27 mouse cellular contexts compared by ENCODE assay signal in the genomic region with DNA sequence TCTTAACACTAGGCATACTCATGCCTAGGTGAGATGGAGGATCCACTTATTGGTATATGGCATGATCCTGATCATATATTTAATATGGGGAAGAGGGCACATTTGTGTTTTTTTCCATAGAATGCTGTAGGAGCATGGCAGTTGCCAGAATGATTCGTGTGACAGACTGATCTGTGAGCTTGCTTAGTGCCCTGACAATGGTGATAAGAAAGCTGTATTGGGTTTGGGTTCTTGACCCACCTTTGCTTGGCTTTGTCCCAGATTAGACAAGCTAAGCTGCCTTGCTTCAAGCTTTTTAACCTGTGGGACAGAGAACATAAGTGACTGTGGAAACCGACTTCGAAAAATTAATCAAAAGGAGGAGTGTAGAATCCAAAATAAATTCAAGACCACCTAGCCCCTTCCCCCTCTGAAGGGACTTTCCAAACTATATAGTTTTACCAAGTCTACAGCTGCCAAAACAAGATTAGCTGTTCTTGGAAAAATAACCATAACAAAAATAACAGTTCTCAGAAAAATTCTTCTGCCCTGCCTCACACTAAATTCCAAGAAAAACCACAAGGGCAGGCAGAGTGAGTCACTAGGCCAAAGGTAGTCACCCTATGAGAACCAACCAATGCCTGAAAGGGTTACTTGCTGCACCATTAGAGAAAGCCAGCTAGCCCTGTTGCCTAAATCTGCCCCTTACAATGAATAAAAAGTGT.
DNase-seq lines count a peak whose midpoint lies in the region; ATAC-seq and TF ChIP-seq lines count a peak whose summit lies in the region.
"Had no signal": no experiment of that assay in that cellular context is flagged by ENCODE, and none has a peak within 500 bp of the region (broad histone marks: within the 10 kb centered on the region; RNA-seq: fewer than 3 reads in every experiment).

No protein-coding gene starts in this region.

- ATAC-seq in hindbrain, postnatal 0 days, result no peak
- ATAC-seq: activated CD4-positive, CD25-positive, alpha-beta regulatory T cell, adult 4 months; forebrain, embryonic 15.5 days; inflammation-experienced regulatory T-cells, adult 6 months; midbrain, embryonic 15.5 days; Patski had no signal

- H3K27me3 ChIP-seq in C2C12 (ENCODE audit: control insufficient read depth, insufficient read depth, insufficient read length), result no peaks in the 10 kb centered on the region
- no peaks in the 10 kb centered on the region for H3K27me3 ChIP-seq in hindbrain, postnatal 0 days (ENCODE audit: insufficient read depth, low read length)
- H3K27me3 ChIP-seq: embryonic facial prominence, embryonic 12.5 days; forebrain, embryonic 15.5 days; hindbrain, embryonic 12.5 days; liver, embryonic 15.5 days; midbrain, embryonic 15.5 days; neural tube, embryonic 15.5 days; Patski; stomach, embryonic 15.5 days had no signal

- H3K36me3 ChIP-seq in C2C12 (ENCODE audit: control insufficient read depth, insufficient read depth), result no peaks in the 10 kb centered on the region
- no peaks in the 10 kb centered on the region for H3K36me3 ChIP-seq in hindbrain, postnatal 0 days (ENCODE audit: insufficient read depth, low read length)
- H3K36me3 ChIP-seq: embryonic facial prominence, embryonic 12.5 days; forebrain, embryonic 15.5 days; heart, embryonic 10.5 days; hindbrain, embryonic 12.5 days; liver, embryonic 15.5 days; midbrain, embryonic 15.5 days; neural tube, embryonic 15.5 days; stomach, embryonic 15.5 days had no signal

- no peak overlapping the region for H3K9ac ChIP-seq in hindbrain, postnatal 0 days (replicated peaks; ENCODE audit: low read length)
- H3K9ac ChIP-seq: embryonic facial prominence, embryonic 12.5 days; forebrain, embryonic 15.5 days; hindbrain, embryonic 12.5 days; liver, embryonic 15.5 days; midbrain, embryonic 15.5 days; neural tube, embryonic 15.5 days; stomach, embryonic 15.5 days had no signal

- no peak for TF ChIP-seq CTCF in C2C12 (IDR thresholded peaks at IDR 0.05; ENCODE audit: control insufficient read depth, insufficient read depth, insufficient read length)
- no peak for TF ChIP-seq CTCF in hindbrain, postnatal 0 days (IDR thresholded peaks at IDR 0.05; ENCODE audit: low read depth)

- no peak overlapping the region for H3K4me3 ChIP-seq in C2C12 (ENCODE audit: insufficient read depth, poor library complexity, severe bottlenecking)
- H3K4me3 ChIP-seq in hindbrain, postnatal 0 days (ENCODE audit: low read length), result no peak overlapping the region
- H3K4me3 ChIP-seq: embryonic facial prominence, embryonic 12.5 days; forebrain, embryonic 15.5 days; heart, embryonic 10.5 days; hindbrain, embryonic 12.5 days; left cerebral cortex, adult 2 months; liver, embryonic 15.5 days; midbrain, embryonic 15.5 days; neural tube, embryonic 15.5 days; stomach, embryonic 15.5 days had no signal

- H3ac ChIP-seq in C2C12 (ENCODE audit: control insufficient read depth, insufficient read length, low read depth), result no peak overlapping the region

- no peak overlapping the region for H3K27ac ChIP-seq in hindbrain, postnatal 0 days
- H3K27ac ChIP-seq: embryonic facial prominence, embryonic 12.5 days; forebrain, embryonic 15.5 days; heart, embryonic 10.5 days; hindbrain, embryonic 12.5 days; left cerebral cortex, adult 2 months; liver, embryonic 15.5 days; midbrain, embryonic 15.5 days; neural tube, embryonic 15.5 days; stomach, embryonic 15.5 days had no signal

- peak; percentile 59 for DNase-seq in MEL-GATA-1-ER (ENCODE audit: extremely low read depth, low read depth)
- peak; percentile 42 for DNase-seq in fibroblast of lung, adult 2 months (ENCODE audit: low read depth)
- peak; percentile 29 for DNase-seq in yolk sac, embryonic 10.5 days (ENCODE audit: low spot score)
- DNase-seq in kidney, adult 18-20 months, result no peak
- DNase-seq in hindbrain, postnatal 0 days (ENCODE audit: low spot score), result no peak
- DNase-seq in ovary, postnatal 14 days (ENCODE audit: low spot score), result no peak
- DNase-seq: cerebellum, adult 2 months; gastrocnemius, postnatal 25 days; heart, postnatal 10 days; kidney, adult 9 months; kidney, postnatal 36 days; left cerebral cortex, postnatal 4 days; lung, postnatal 14 days; thymus, adult 18-20 months had no signal

- no peaks in the 10 kb centered on the region for H3K9me3 ChIP-seq in hindbrain, postnatal 0 days (ENCODE audit: low read length)
- H3K9me3 ChIP-seq: embryonic facial prominence, embryonic 12.5 days; forebrain, embryonic 15.5 days; heart, embryonic 10.5 days; hindbrain, embryonic 12.5 days; liver, embryonic 15.5 days; midbrain, embryonic 15.5 days; neural tube, embryonic 15.5 days; stomach, embryonic 15.5 days had no signal

- H3K4me1 ChIP-seq in hindbrain, postnatal 0 days (ENCODE audit: insufficient read depth, low read length), result no peaks in the 10 kb centered on the region
- H3K4me1 ChIP-seq: embryonic facial prominence, embryonic 12.5 days; forebrain, embryonic 15.5 days; hindbrain, embryonic 12.5 days; liver, embryonic 15.5 days; midbrain, embryonic 15.5 days; neural tube, embryonic 15.5 days; stomach, embryonic 15.5 days had no signal

- no peaks in the 10 kb centered on the region for H3K79me2 ChIP-seq in C2C12 (ENCODE audit: control insufficient read depth, insufficient read depth)

- H3K79me3 ChIP-seq in C2C12 (ENCODE audit: low read depth), result no peaks in the 10 kb centered on the region

- H3K4me2 ChIP-seq in hindbrain, postnatal 0 days (ENCODE audit: low read depth, low read length), result no peak overlapping the region
- H3K4me2 ChIP-seq: embryonic facial prominence, embryonic 12.5 days; forebrain, embryonic 15.5 days; hindbrain, embryonic 12.5 days; liver, embryonic 15.5 days; midbrain, embryonic 15.5 days; neural tube, embryonic 15.5 days; stomach, embryonic 15.5 days had no signal

- 83% methylated on average over 3 of the region's 3 CpGs for WGBS in hindbrain, postnatal 0 days

TF ChIP-seq in C2C12, 6 proteins besides CTCF, POLR2A, EP300 and RAD21:
- no peak for TF ChIP-seq MYOG (IDR thresholded peaks at IDR 0.05; ENCODE audit: control insufficient read depth, extremely low read depth, insufficient read length)
- peak; percentile 63 for TF ChIP-seq FOSL1 (IDR thresholded peaks at IDR 0.05; ENCODE audit: insufficient read depth, low read length, poor library complexity, severe bottlenecking)

Comparison
In these comparisons a context has a peak if more than half of its experiments do, and no peak if none do; other contexts are left out.
1. DNase-seq: peak in MEL-GATA-1-ER (single experiment), fibroblast of lung, adult 2 months (single experiment) and yolk sac, embryonic 10.5 days (single experiment); none in kidney, adult 18-20 months (single experiment), hindbrain, postnatal 0 days (single experiment) and ovary, postnatal 14 days (single experiment).